ENCODE assay signal across 9 mouse cellular contexts in the genomic region with DNA sequence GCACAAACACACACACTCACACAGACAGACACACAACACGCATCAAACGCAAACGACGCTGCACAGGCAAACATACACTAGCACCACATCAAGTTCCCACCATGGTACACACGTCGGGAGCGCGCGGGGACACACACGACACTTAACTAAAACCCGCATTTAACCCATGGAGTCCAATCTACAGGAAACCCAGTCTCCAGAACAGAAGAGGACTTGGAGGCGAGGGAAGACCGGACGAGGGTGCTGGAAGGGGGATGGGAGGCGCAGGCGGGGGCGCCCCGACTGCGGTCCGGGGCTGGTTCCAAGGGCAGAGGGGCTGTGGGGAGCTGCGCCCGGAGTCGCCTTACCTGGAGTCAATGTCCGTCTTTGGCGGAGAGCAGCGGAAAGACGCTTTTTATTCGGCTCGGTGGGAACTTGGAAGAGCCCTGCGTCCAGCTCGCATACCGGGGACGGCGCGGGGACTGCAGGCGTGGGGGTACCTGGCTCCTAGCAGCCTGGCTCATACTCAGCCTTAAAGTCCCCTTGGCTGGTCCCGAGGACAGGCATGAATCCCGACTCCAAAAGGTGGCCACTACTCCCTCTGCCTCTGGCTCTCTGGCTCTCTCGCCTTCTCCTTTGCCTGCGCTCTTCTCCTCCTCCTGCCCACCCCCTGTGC. TPM values are rescaled to one million over a fixed set of nuclear protein-coding genes. Genes with fewer than 3 reads are reported as not detected.
DNase-seq lines count a peak whose midpoint lies in the region; ATAC-seq and TF ChIP-seq lines count a peak whose summit lies in the region.
"Had no signal": no experiment of that assay in that cellular context is flagged by ENCODE, and none has a peak within 500 bp of the region (broad histone marks: within the 10 kb centered on the region; RNA-seq: fewer than 3 reads in every experiment).

No protein-coding gene starts in this region.

- no peak for TF ChIP-seq CTCF in gastrocnemius, adult 2 months (IDR thresholded peaks at IDR 0.05)

- H3K4me2 ChIP-seq in neural tube, embryonic 11.5 days (ENCODE audit: low read depth) = peak overlapping the region; percentile 95
- H3K4me2 ChIP-seq in intestine, embryonic 14.5 days (ENCODE audit: low read length) = peak overlapping the region; percentile 85

- no peaks in the 10 kb centered on the region for H3K4me1 ChIP-seq in neural tube, embryonic 11.5 days (ENCODE audit: control insufficient read depth, insufficient read depth, low read length)
- H3K4me1 ChIP-seq in intestine, embryonic 14.5 days (replicated peaks; ENCODE audit: control insufficient read depth, insufficient read depth, low read length) = peaks cover 4% of the 10 kb centered on the region; the same call in 1 of the 2 replicates

- H3K4me3 ChIP-seq in gastrocnemius, adult 2 months = peak overlapping the region; percentile 37
- H3K4me3 ChIP-seq in neural tube, embryonic 11.5 days (ENCODE audit: low read depth, low read length) = peak overlapping the region; percentile 55
- H3K4me3 ChIP-seq in intestine, embryonic 14.5 days (ENCODE audit: low read depth, low read length) = peak overlapping the region; percentile 56

- intact Hi-C loops in gastrocnemius, adult 2 months (cut with DNase I) = no loop called here

- ATAC-seq in neural tube, embryonic 11.5 days (ENCODE audit: insufficient read depth, low FRiP score, low TSS enrichment) = peak; percentile 25; the same call in 1 of the 2 replicates
- ATAC-seq in intestine, embryonic 14.5 days (replicated peaks; ENCODE audit: low FRiP score, low TSS enrichment, low read depth) = peak; percentile 71; the same call in 1 of the 2 replicates
- ATAC-seq in neutrophil, adult 5-6 weeks (ENCODE audit: extremely low read depth, insufficient number of reproducible peaks, low FRiP score, poor library complexity, severe bottlenecking) = 0 out of 2 replicates have a peak, but pooled peaks have one; percentile 13
- no peak for ATAC-seq in inflammation-experienced regulatory T-cells, adult 6 months

- H3K9me3 ChIP-seq in neural tube, embryonic 11.5 days (ENCODE audit: control insufficient read depth, low read length) = no peaks in the 10 kb centered on the region
- H3K9me3 ChIP-seq in intestine, embryonic 14.5 days (ENCODE audit: control insufficient read depth, low read length) = no peaks in the 10 kb centered on the region

- H3K27ac ChIP-seq in gastrocnemius, adult 2 months = no peak overlapping the region
- no peak overlapping the region for H3K27ac ChIP-seq in neural tube, embryonic 11.5 days (ENCODE audit: low read depth, low read length)
- no peak overlapping the region for H3K27ac ChIP-seq in intestine, embryonic 14.5 days (ENCODE audit: low read depth)

- peak overlapping the region; percentile 54 for H3K9ac ChIP-seq in neural tube, embryonic 11.5 days (ENCODE audit: low read length)
- peak overlapping the region; percentile 46 for H3K9ac ChIP-seq in intestine, embryonic 14.5 days (ENCODE audit: low read length)

- DNase-seq in gastrocnemius, adult 2 months = no peak
- no peak for DNase-seq in gastrocnemius, postnatal 4 days (ENCODE audit: low spot score in 2 of 2)
- no peak for DNase-seq in neural tube, embryonic 11.5 days (ENCODE audit: low spot score)
- DNase-seq in neural tube, embryonic 10.5 days (ENCODE audit: extremely low spot score, low spot score) = no peak
- DNase-seq in intestine, embryonic 14.5 days (ENCODE audit: low spot score) = no peak
- DNase-seq in spleen, postnatal 10 days (ENCODE audit: low spot score in 2 of 2) = no peak

- H3K27me3 ChIP-seq in neural tube, embryonic 11.5 days (ENCODE audit: control insufficient read depth, insufficient read depth, low read length) = no peaks in the 10 kb centered on the region
- H3K27me3 ChIP-seq in intestine, embryonic 14.5 days (replicated peaks; ENCODE audit: control insufficient read depth, insufficient read depth, low read length) = 0 out of 2 replicates have a peak, but pooled peaks cover 4% of the 10 kb centered on the region
- H3K27me3 ChIP-seq: CH12.LX had no signal

- under 1% methylated on average over 40 of the region's 40 CpGs for WGBS in neural tube, embryonic 11.5 days
- 1% methylated on average over 40 of the region's 40 CpGs for whole genome bisulfite sequencing in intestine, embryonic 14.5 days

- no peaks in the 10 kb centered on the region for H3K36me3 ChIP-seq in neural tube, embryonic 11.5 days (ENCODE audit: control insufficient read depth, insufficient read depth, low read length)
- no peaks in the 10 kb centered on the region for H3K36me3 ChIP-seq in intestine, embryonic 14.5 days (ENCODE audit: control insufficient read depth, insufficient read depth, low read length)

RNA-seq across cellular contexts. Expression of a gene that starts 0.4 kb away (rescaled TPM):
- total RNA-seq in gastrocnemius, adult 2 months (2021) = not detected
- total RNA-seq in gastrocnemius, postnatal 4 days (2021) = under 1 TPM; 0.49 to 0.74 TPM
- 10.8 and 11.9 TPM in 2 replicates for polyA plus RNA-seq in neural tube, embryonic 11.5 days (2014; fragmentation: Nextera tagmentation; extraction: Ambion mirVana)
- 9.7 and 11.8 TPM in 2 replicates for polyA plus RNA-seq in intestine, embryonic 14.5 days (2014; fragmentation: Nextera tagmentation; extraction: Ambion mirVana)
- total RNA-seq in neutrophil, adult 5-6 weeks (2017) = not detected in 2 replicates
- polyA plus RNA-seq in inflammation-experienced regulatory T-cells, adult 6 months (2017; shearing (Covaris generic)) = not detected
- total RNA-seq: CH12.LX had no signal
